Mouse (Mus musculus): ENCODE measurements at regions not wholly inside any gene's neighbourhood (a gene's known extent, or its start where the extent isn't known, plus 50 kb on each side); places are given as distances from the start of the nearest gene placed in this dataset.
A peak's percentile ranks its signal among the peaks of the same experiment; 100 is the strongest.

- DNase-seq, result no peak
- Histone ChIP-seq H3K27ac (ENCODE audit: insufficient read depth, low read length) (no peak overlapping the region), H3K4me1 (ENCODE audit: control insufficient read depth, insufficient read depth, low read length) (no peaks in the 10 kb centered on the region), H3K4me3 (replicated peaks; ENCODE audit: insufficient read depth, low read depth, low read length) (no peak overlapping the region), H3K27me3 (ENCODE audit: control insufficient read depth, insufficient read depth, low read length) (no peaks in the 10 kb centered on the region; the same call in 1 of the 2 replicates)
- WGBS, result 78% methylated on average over 2 of the region's 2 CpGs
- TF ChIP-seq POLR2A (IDR thresholded peaks at IDR 0.05; ENCODE audit: borderline replicate concordance, insufficient read depth, low read length) (no peak), CTCF (IDR thresholded peaks at IDR 0.05; ENCODE audit: borderline replicate concordance, insufficient read depth, low read depth, low read length) (no peak)
Observed at GRCm38 (mm10) chr2:149467801-149468200, 62.9 kb downstream of the Cst10 start.

DNA sequence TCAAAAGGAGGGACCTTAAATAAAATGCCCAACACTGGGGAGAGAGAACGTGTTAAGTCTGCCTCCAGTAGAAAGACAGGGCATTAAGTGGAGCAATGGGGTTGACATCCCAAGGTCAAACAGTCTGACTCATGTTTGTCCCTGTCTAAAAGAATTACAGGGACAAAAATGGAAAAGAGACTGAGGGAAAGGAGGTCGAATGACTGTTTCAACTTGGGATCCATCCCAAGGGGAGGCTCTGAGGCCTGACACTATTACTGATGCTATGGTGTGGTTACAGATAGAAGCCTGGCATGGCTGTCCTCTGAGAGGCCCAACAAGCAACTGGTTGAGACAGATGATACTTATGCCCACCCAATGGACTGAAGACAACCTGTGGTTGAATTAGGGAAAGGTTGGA is 67.6 kb downstream of the Cst10 start:
- TF ChIP-seq CTCF (IDR thresholded peaks at IDR 0.05; ENCODE audit: borderline replicate concordance, insufficient read depth, low read depth, low read length), result no peak
- TF ChIP-seq POLR2A (IDR thresholded peaks at IDR 0.05; ENCODE audit: borderline replicate concordance, insufficient read depth, low read length), result no peak
- 69% methylated on average over 2 of the region's 2 CpGs for WGBS
- Histone ChIP-seq H3K4me1 (ENCODE audit: control insufficient read depth, insufficient read depth, low read length) (no peaks in the 10 kb centered on the region), H3K27me3 (ENCODE audit: control insufficient read depth, insufficient read depth, low read length) (no peaks in the 10 kb centered on the region; the same call in 1 of the 2 replicates), H3K4me3 (replicated peaks; ENCODE audit: insufficient read depth, low read depth, low read length) (no peak overlapping the region), H3K27ac (ENCODE audit: insufficient read depth, low read length) (no peak overlapping the region)
- no peak for DNase-seq

- Histone ChIP-seq H3K27me3 (ENCODE audit: control insufficient read depth, insufficient read depth, low read length) (no peaks in the 10 kb centered on the region), H3K4me3 (replicated peaks; ENCODE audit: insufficient read depth, low read depth, low read length) (no peak overlapping the region), H3K27ac (ENCODE audit: insufficient read depth, low read length) (no peak overlapping the region), H3K4me1 (ENCODE audit: control insufficient read depth, insufficient read depth, low read length) (peaks cover 5% of the 10 kb centered on the region; the same call in 1 of the 2 replicates)
- 9% methylated on average over 2 of the region's 2 CpGs for WGBS
- peak; percentile 49 to 73 for DNase-seq
- TF ChIP-seq POLR2A (IDR thresholded peaks at IDR 0.05; ENCODE audit: borderline replicate concordance, insufficient read depth, low read length) (no peak), CTCF (IDR thresholded peaks at IDR 0.05; ENCODE audit: borderline replicate concordance, insufficient read depth, low read depth, low read length) (no peak)
Observed at GRCm38 (mm10) chr2:149493280-149493988, 88.6 kb downstream of the Cst10 start.

GRCm38 (mm10) chr2:149512870-149513269 is 108.0 kb downstream of the Cst10 start:
- TF ChIP-seq CTCF (IDR thresholded peaks at IDR 0.05; ENCODE audit: borderline replicate concordance, insufficient read depth, low read depth, low read length) (no peak), POLR2A (IDR thresholded peaks at IDR 0.05; ENCODE audit: borderline replicate concordance, insufficient read depth, low read length) (no peak)
- Histone ChIP-seq H3K27me3 (ENCODE audit: control insufficient read depth, insufficient read depth, low read length) (no peaks in the 10 kb centered on the region), H3K4me3 (replicated peaks; ENCODE audit: insufficient read depth, low read depth, low read length) (no peak overlapping the region), H3K4me1 (ENCODE audit: control insufficient read depth, insufficient read depth, low read length) (no peaks in the 10 kb centered on the region), H3K27ac (ENCODE audit: insufficient read depth, low read length) (no peak overlapping the region)
- no peak for DNase-seq
- WGBS, result 44% methylated on average over 1 of the region's 1 CpGs

DNA sequence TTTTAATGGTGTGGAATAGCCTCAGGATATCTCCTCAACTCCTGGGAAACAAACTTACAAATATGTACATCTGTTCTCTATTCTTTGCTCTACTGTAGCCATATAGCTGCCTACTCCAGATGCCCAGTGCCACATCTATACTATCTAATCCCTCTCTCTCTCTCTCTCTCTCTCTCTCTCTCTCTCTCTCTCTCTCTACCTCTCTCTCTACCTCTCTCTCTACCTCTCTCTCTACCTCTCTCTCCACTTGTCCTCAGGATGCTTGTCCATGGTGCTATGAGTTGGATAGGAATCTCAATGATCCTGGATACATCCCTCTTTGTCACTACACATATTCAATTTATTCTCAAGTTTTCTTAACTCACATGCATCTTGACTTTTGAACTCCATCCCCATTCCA is 119.6 kb downstream of the Cst10 start:
- TF ChIP-seq POLR2A (IDR thresholded peaks at IDR 0.05; ENCODE audit: borderline replicate concordance, insufficient read depth, low read length) (no peak), CTCF (IDR thresholded peaks at IDR 0.05; ENCODE audit: borderline replicate concordance, insufficient read depth, low read depth, low read length) (no peak)
- Histone ChIP-seq H3K4me1 (ENCODE audit: control insufficient read depth, insufficient read depth, low read length) (no peaks in the 10 kb centered on the region), H3K27me3 (ENCODE audit: control insufficient read depth, insufficient read depth, low read length) (no peaks in the 10 kb centered on the region), H3K4me3 (replicated peaks; ENCODE audit: insufficient read depth, low read depth, low read length) (no peak overlapping the region), H3K27ac (ENCODE audit: insufficient read depth, low read length) (no peak overlapping the region)
- DNase-seq, result no peak

DNA sequence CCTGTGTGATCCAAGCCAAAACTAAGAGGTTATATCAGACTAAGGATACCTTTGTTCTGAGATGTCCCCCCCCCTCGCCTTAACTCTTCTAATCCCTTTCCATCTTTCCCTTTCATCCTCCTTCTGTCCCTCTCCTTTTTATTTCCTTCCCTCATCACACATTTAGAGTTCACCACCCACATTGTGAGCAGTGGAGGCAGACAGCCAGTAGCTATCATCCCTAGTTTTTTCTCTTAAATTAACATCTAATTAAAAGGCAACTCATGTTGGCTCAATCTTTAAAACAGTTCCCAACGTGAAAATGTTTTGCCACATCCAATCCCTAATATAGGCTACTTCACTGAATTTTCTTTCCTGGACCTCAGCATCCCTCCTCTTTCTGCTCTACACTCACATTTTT is 138.0 kb downstream of the Cst10 start:
- no peak for DNase-seq
- Histone ChIP-seq H3K27me3 (ENCODE audit: control insufficient read depth, insufficient read depth, low read length) (no peaks in the 10 kb centered on the region), H3K27ac (ENCODE audit: insufficient read depth, low read length) (no peak overlapping the region), H3K4me1 (ENCODE audit: control insufficient read depth, insufficient read depth, low read length) (no peaks in the 10 kb centered on the region), H3K4me3 (replicated peaks; ENCODE audit: insufficient read depth, low read depth, low read length) (no peak overlapping the region)
- WGBS, result 45% methylated on average over 2 of the region's 2 CpGs
- no peak for TF ChIP-seq CTCF (IDR thresholded peaks at IDR 0.05; ENCODE audit: borderline replicate concordance, insufficient read depth, low read depth, low read length)
- no peak for TF ChIP-seq POLR2A (IDR thresholded peaks at IDR 0.05; ENCODE audit: borderline replicate concordance, insufficient read depth, low read length)

- WGBS, result 20% methylated on average over 2 of the region's 2 CpGs
- DNase-seq, result no peak
Observed at GRCm38 (mm10) chr2:149545708-149546107, 140.9 kb downstream of the Cst10 start.

DNA sequence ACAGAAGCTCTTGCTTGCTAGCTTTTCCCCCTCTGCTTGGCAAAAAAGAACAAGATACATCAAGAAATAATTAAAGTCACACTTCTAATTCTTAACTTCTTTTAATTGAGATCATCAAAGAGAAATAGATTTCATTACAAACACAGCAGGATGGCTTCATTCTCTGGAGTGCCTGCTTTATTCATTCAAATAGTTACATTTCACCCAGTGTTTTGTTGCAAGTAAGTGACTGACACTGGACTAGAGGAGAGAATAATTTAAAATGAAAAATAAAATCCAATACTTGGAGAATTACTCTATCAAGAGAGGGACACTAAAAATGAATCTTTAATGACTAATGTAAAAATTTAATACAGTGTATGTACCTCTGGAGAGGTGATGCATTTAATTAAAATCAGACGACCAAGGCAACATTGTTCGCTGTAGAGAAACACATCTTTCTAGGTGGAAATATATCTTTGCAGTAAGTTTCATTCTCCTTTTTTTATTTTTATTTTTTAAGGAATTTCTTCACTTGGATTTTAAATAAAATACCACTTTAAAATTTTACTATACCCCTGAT is 141.9 kb downstream of the Cst10 start:
- no peak for DNase-seq
- TF ChIP-seq POLR2A (IDR thresholded peaks at IDR 0.05; ENCODE audit: borderline replicate concordance, insufficient read depth, low read length) (no peak), CTCF (IDR thresholded peaks at IDR 0.05; ENCODE audit: borderline replicate concordance, insufficient read depth, low read depth, low read length) (no peak)
- Histone ChIP-seq H3K4me1 (ENCODE audit: control insufficient read depth, insufficient read depth, low read length) (no peaks in the 10 kb centered on the region), H3K27me3 (ENCODE audit: control insufficient read depth, insufficient read depth, low read length) (no peaks in the 10 kb centered on the region), H3K27ac (ENCODE audit: insufficient read depth, low read length) (no peak overlapping the region), H3K4me3 (replicated peaks; ENCODE audit: insufficient read depth, low read depth, low read length) (no peak overlapping the region)
- WGBS, result 96% methylated on average over 2 of the region's 2 CpGs

More at GRCm38 (mm10) chr2:149545708-149546107, 140.9 kb downstream of the Cst10 start:
- Histone ChIP-seq H3K27ac (ENCODE audit: insufficient read depth, low read length) (no peak overlapping the region), H3K27me3 (ENCODE audit: control insufficient read depth, insufficient read depth, low read length) (no peaks in the 10 kb centered on the region), H3K4me3 (replicated peaks; ENCODE audit: insufficient read depth, low read depth, low read length) (no peak overlapping the region), H3K4me1 (ENCODE audit: control insufficient read depth, insufficient read depth, low read length) (no peaks in the 10 kb centered on the region)
- no peak for TF ChIP-seq POLR2A (IDR thresholded peaks at IDR 0.05; ENCODE audit: borderline replicate concordance, insufficient read depth, low read length)
- no peak for TF ChIP-seq CTCF (IDR thresholded peaks at IDR 0.05; ENCODE audit: borderline replicate concordance, insufficient read depth, low read depth, low read length)

Measured in cerebellum, adult 2 months (tissue).